Mouse (Mus musculus): ENCODE results near the gene Mpv17l2.
A peak's percentile ranks its signal among the peaks of the same experiment; 100 is the strongest.

- TF ChIP-seq MYOD1 (IDR thresholded peaks at IDR 0.05; ENCODE audit: control insufficient read depth, insufficient read length, low read depth) (no peak), CEBPB (IDR thresholded peaks at IDR 0.05; ENCODE audit: low read depth) (no peak), CTCF (IDR thresholded peaks at IDR 0.05; ENCODE audit: control insufficient read depth, insufficient read depth, insufficient read length) (peak; percentile 41), USF1 (IDR thresholded peaks at IDR 0.05; ENCODE audit: low read depth) (no peak), MAX (IDR thresholded peaks at IDR 0.05) (peak; percentile 26), FOSL1 (IDR thresholded peaks at IDR 0.05; ENCODE audit: insufficient read depth, low read length, poor library complexity, severe bottlenecking) (no peak), MYOG (IDR thresholded peaks at IDR 0.05; ENCODE audit: control insufficient read depth, extremely low read depth, insufficient read length) (no peak)
Measured at GRCm38 (mm10) chr8:70763354-70763753, 2.6 kb upstream of the Mpv17l2 start.

Data from C2C12 (cell line).